Mouse (Mus musculus) olfactory bulb, adult 2 months (tissue): Measurements from ENCODE around the gene Gm29735.

Source experiments
- CTCF ChIP-seq: fragments of 200-500 bp; IDR thresholded peaks from 2 replicates; pipeline ENCODE4 v1.5.1; 2012; ENCODE audit warnings: low read depth, mild to moderate bottlenecking, low read length, moderate library complexity; ENCODE audit not compliant: insufficient read depth
- POLR2A ChIP-seq: fragments of 200-500 bp; IDR thresholded peaks from 2 replicates; pipeline ENCODE4 v1.6.1; 2012; ENCODE audit warnings: mild to moderate bottlenecking, low read depth, low read length, moderate library complexity; ENCODE audit not compliant: insufficient read depth

DNA sequence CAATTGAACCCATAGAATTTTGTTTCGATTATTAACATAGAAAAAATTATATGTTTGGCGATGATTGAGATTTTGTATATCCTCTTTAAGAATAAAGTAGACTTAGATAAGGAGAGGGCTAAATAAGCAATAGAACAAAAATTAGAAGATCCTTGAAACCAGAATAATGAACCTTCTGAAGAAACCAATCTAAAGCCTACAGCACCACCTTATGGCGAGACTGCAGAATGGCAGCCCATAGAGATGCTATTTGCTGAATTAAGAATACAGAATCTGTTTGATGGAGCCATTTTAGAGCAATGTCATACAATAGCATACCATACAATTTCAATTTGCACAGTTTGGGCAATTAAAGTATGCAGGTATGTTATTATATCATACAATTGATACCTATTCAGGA, 12.9 kb upstream of the Gm29735 start:
- TF ChIP-seq CTCF, result no peak
- no peak for TF ChIP-seq POLR2A
